Mouse (Mus musculus) thymus, postnatal 25 days (tissue): Measurements from ENCODE around the gene Fam151a.
"Not testable (repeated sequence)": the region's sequence is repeated elsewhere in the genome, so short reads cannot be mapped to it uniquely, and the experiment has no call there.

Source experiments
- DNase-seq: peaks from one replicate; pipeline ENCODE4 v3.0.0; 2022

The Fam151a gene

GRCm38 (mm10) chr4:106733636-106734035 lies at the start of gene Fam151a:
TSS of gene Fam151a (plus strand) at chr4:106733889.
- no peak for DNase-seq

GRCm38 (mm10) chr4:106688636-106689296 lies 44.9 kb upstream of the Fam151a start:
- no peak for DNase-seq

DNA sequence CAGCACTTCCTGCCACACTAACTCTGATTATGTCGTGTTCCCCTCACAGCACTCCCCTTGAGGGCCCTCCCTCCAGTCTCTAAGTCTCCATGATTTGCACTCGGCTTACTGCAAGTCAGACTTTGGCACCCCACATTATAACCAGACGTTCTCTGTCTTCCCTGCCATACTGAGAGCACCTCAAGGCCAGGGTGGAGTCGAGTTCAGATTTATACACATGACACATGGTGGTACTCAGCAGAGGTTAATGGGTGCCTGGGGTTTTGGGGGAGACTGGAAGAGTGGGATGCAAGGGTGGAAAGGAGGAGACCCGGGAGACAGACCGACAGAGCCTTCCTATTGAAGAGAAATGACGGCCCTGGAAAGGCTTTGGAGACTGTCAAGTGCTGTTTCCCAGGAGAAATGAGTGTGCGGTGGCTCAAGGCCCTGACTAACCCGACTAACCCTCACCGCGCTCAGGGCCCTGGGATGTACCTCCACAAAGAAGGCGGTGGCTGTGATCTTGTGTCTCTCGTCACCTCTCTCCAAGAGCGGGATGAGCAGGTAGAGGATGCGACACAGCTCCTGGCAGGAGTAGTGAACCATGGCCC lies 39.8 kb upstream of the Fam151a start:
- DNase-seq, result no peak

DNA sequence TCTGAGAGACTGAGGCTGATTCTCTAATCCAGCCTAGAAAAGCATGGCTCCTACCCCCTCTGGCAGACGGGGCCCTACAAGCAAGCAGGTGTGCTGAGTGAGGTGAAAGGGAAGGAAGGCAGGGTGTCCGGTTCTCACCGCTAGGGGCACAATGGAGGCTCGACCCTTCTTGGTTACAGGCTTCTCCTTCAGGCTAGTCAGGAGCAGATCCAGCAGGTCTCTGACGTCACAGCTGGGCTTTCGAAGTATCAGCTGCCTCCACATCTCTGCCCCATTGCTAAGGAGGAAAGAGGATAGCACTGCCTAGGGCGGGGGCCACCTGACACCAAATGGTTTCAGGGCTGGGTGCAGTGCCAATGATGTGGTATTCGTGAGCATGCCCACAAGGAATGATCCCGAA lies 33.7 kb upstream of the Fam151a start:
- DNase-seq, result peak; percentile 31

DNA sequence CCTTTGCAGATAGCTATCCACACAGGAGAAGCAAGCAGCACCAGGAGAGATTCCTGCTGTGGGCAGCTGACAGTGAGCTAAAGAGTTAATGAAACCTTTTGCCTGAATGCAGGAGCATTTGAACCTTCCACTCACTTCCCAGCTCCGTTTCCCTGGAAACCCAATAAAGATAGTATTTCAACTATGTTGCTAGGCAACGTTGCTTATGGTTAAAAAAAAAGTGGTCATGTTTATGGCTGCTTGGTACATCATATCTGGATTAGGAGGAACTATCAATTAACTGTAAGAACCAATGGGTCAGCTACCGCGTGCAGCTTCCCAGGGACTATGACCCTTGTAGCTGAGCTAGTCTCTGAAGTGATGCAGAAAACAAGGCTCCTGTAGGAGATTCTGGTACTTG lies 32.9 kb upstream of the Fam151a start:
- no peak for DNase-seq

DNA sequence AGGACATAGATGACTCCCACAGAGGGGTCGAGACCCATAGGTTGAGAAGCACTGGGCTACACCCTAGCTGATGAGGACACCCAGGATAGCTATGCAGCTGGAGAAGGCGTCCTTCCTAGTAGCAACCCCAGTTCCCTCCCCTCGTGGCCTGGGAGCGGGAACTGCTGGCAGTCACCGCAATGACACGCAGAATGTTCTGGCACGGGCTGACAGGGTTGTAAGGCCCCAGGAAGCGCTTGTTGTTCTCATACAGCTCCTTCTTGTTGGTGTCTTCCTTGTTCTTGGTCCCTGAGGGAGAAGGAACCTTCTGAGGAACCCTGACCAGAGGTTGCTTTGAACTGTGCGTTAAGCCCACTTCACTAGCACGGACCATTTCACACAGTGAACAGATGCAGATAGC lies 29.7 kb upstream of the Fam151a start:
- no peak for DNase-seq

- no peak for DNase-seq
Measured at GRCm38 (mm10) chr4:106704416-106704815, 29.3 kb upstream of the Fam151a start.

DNA sequence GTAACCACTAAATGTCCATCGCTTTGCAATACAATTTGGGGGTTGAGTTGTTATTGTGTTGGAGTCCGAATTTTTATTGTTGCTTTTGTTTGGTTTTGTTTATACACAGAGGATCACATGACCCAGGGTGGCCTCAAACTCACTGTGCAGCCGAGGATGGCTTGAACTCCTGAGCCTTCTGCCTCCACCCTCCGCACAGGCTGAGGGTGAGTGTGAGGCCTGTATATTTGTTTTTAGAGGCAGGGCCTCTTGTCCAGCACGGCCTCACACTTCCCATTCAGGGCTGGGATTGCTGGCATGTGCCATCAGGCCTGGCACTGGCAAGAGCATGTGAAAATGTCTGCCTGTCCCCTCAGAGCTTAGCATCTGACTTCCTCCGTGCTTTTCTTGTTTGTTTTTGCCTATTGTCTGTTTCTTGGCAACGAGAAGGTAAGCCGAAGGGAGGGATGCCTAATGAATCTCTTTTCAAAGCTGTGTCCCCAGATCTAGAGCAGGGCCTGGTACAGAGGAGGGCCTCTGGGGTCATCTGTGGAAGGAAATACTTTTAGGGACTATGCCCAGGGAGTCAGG lies 28.5 kb upstream of the Fam151a start:
- DNase-seq, result no peak

- DNase-seq, result no peak
Measured at GRCm38 (mm10) chr4:106707957-106708356, 25.7 kb upstream of the Fam151a start.

DNA sequence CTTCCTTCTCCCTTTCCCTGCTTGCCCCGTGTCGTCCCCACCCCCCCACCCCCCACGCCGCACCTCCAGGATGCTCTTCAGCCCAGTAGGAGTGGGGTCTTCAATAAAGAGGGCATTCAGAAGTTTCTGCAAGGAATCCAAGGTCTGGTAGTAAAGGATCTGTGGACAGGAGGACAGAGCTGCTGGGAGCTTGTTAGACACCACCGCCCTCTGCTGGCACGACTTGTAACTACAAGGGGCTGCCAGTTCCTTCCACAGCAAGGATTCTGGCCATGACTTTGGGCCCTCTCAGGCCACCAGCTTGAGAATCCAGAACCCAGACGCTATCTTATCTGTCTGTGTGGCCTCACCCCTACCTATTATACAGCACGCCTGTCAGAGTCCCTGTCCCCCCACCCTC lies 25.3 kb upstream of the Fam151a start:
- peak; percentile 74 for DNase-seq

DNA sequence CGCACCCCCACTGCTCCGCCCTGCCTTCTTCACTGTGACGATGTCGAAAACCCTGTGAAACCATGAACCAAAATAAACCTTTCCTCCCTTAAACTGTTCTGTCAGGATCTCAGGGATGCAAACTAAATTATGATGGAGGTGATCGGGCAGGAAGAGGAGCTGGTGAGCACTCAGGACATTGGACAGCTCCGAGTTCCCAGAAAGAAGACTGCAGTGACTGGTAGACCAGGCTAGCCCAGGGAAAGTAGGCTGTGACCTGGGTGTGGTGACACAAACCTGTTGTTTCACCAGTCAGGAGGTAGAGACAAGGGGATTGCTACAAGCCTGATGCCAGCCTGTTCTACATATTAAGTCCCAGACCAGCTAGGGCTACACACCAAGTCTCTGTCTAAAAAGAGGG lies 20.1 kb upstream of the Fam151a start:
- no peak for DNase-seq

GRCm38 (mm10) chr4:106720631-106721030 lies 13.1 kb upstream of the Fam151a start:
- DNase-seq, result no peak

DNA sequence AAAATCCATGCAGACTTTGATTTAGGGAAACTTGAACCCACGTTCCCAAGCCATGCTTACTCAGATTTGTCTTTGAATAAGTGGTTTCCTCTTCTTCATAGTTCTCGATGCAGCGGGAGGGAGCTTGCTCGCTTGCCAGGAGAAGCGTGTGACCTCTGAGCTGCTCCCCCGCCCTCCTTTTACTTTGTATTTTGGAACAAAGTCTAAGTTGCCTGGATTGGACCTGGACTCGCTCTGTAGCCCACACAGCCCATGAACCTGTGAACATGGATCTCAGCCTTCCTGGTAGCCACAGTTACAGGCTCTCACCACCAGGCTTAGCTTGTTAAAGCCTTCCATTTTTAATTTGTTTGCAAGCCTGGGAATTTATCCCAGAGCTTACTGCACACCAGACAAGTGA lies 2.9 kb upstream of the Fam151a start, which contains the start of gene Mroh7:
Gene Mroh7 (minus strand): TSS at position 112 of the 400 bp plus-strand sequence.
- DNase-seq, result no peak

- not testable (repeated sequence) for DNase-seq
Measured at GRCm38 (mm10) chr4:106736884-106737283, 3.2 kb downstream of the Fam151a start.

DNA sequence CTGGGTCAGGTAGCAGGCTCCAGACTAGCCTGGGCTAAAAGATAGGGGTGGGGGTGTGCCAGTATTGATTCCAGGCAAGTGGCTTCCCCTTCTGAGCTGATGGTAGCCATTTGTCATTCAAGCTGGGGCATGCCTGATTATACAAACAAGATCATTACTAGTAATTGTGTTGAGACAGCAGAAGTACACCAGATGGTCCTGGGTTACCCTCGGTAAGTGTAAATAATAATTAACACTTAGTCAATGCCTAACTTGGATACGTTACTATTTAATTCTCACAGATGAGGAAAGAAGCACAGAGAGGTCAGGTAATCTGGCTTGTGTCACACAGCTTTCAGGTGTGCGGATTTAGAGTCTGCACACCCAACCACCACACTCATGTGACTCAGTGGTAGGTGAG lies 4.2 kb downstream of the Fam151a start:
- DNase-seq, result no peak

GRCm38 (mm10) chr4:106745862-106746261 lies 12.2 kb downstream of the Fam151a start:
- no peak for DNase-seq

GRCm38 (mm10) chr4:106747001-106747580 lies 13.4 kb downstream of the Fam151a start:
- DNase-seq, result no peak

- DNase-seq, result peak; percentile 47
Measured at GRCm38 (mm10) chr4:106749699-106750098, 16.0 kb downstream of the Fam151a start.

DNA sequence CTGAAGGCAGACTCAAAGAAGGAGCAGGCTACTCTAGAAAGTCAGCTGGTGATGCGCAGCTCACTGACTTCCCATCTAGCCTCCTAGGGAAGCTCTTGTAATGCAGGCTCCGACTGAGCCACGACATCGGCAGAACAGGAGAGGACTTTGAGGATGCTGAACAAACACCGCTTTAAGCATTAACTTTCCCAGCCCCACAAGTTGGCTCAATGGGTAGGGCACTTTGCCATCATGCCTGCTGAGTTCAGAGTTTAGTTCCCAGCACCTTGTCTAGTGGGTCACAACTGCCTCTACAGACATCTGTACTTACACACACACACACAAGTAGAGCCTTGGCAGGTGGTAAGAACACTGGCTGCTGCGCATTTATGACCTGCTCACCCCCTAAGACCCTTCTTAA lies 18.0 kb downstream of the Fam151a start:
- DNase-seq, result no peak

DNA sequence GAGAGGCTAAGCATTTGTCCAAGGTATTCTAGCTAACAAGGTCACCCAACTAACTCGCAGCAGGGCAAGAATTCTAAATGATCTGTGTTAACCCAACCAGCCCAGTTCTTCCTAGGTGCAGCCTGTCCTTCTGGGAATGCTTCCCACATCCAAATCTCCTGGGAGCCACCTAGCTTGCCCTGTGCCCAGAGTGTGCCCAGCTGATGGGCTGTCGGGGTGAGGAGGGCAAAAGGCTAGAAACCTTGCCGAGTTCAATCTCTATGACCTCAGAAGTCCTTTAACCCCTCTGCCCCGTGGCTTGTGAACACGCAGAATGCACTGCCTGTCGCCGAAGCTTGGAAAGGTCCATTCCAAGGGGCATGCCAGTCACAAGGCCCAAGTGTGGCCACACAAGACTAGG lies 30.5 kb downstream of the Fam151a start:
- no peak for DNase-seq

DNA sequence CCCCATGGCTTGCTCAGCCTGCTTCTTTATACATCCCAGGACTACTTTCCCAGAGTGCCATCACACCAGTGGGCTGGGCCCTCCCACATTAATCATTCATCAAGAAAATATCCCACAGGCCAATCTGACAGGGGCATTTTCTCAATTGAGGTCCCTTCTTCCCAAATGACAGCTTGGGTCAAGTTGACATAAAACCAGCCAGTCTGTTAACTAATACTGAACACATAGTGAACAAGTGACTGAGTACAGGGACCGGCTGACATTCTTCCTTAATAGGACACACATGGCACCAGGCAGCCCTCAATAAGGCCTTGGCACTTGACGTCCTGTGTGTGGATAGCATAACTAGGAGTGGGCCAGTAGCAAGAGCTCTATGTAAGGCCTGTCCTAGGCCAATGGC lies 35.6 kb downstream of the Fam151a start:
- no peak for DNase-seq

DNA sequence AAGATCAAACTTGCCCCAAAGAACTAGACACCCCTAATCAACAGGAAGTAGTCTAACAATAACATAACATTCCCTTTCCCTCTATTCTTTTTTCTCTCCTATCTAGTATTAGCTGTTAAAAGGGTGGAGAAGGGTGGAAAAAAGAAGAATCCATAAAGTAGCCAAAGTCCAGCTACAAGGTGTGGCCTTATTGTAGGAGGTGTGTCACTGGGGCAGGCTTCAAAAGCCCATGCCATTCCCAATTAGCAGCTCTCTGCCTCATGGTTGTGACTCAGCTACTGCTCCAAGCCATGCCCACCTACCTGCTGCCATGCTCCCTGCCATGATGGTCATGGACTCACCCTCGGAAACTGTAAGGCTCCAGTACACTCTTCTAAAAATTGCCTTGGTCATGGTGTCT lies 38.9 kb downstream of the Fam151a start:
- DNase-seq, result no peak

DNA sequence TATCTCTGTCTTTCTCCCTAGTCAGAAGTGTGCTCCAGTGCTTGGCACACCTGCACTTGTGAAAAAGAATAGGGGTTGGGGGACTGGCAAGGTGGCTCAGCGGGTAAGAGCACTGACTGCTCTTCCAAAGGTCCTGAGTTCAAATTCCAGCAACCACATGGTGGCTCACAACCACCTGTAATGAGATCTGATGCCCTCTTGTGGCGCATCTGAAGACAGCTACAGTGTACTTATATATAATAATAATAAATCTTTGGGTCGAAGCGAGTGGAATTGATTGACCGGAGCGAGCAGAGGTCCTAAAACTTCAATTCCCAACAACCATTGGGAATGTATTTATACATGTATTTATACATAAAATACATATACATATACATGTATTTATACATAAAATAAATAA lies 42.1 kb downstream of the Fam151a start:
- DNase-seq, result not testable (repeated sequence)

DNA sequence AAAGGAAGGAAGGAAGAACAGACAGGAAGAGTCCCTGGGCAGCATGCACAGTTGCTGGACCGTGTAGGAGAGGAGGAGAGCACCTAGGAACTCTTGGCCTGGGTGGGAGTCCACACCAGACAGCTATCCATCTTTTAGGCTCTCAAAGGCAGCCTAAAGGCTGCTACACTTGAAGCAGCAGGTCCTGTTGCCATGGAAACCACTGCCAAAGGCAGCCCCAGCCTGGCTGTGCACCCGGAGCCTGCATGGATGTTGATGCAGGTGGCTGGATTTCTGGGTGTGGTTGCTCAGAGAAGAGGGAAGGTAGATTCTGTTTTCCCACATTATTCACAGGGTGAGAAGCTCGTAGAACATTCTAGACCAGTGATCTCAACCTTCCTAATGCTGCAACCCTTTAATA lies 43.3 kb downstream of the Fam151a start:
- DNase-seq, result no peak
